Mouse (Mus musculus) left cerebral cortex, adult 9 months (tissue): Measurements from ENCODE around the gene Efhc1.
A peak's percentile ranks its signal among the peaks of the same experiment; 100 is the strongest.
"Not testable (repeated sequence)": the region's sequence is repeated elsewhere in the genome, so short reads cannot be mapped to it uniquely, and the experiment has no call there.

ENCODE experiments used
- DNase-seq, 2 experiments: peaks; one replicate each; pipeline ENCODE4 v3.0.0; 2022; ENCODE audit warnings: low spot score in 2 of 2

The Efhc1 gene

DNA sequence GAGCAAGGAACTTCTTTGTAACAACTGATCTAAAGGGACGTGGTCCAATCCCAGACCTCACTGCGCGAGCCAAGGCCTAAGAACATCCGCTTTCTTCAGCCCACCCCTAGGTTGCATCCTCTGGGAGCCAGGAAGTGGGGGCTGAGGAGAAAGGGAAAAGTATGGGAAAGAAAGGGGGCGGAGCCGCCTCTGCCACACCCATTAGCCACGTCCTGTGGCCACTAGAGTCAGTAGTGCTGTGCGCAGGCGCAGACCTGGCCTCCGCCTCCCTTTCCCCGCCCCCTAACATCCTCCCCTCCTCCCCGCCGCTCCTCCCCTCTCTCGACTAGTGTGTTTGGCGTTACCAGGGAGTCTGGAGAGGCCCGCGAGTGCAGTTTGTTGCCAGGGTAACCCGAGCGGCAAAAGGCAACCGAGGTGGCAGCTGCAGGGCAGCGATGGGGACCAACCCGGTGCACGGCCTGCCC lies at the start of gene Efhc1:
TSS of gene Efhc1 (plus strand) at position 327 of the 464 bp plus-strand sequence.
- DNase-seq, result peak; percentile 84 to 94

DNA sequence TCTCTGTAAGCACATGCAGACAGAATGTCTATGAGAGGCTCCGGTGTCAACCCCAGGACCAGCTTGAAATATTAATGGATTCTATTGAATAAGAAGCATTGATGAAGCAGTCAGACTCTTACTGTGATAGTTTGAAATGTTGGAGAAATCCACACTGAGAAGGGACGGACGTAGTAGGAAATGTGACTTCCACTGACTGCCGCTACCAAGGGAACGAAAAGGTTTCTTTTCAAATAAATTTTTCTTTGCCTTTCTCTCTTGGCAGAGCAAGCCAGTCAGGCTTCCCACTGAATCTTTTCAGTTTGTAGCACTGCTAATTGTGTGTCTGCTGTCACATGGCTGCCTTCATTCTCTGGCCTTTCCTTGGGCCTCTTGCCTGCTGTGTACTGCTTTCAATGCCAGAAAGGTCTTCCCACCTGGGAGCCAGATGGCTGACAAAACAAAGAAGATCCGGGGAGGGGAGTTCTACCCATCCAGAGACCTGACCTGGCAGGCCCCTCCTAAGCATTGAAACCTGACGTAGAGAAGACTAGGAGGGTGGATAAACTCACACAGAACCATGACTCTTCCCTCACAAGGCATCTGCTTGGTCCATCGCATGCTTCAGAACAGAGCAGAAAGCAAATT lies 45.8 kb upstream of the Efhc1 start:
- peak; percentile 55 to 73 for DNase-seq

DNA sequence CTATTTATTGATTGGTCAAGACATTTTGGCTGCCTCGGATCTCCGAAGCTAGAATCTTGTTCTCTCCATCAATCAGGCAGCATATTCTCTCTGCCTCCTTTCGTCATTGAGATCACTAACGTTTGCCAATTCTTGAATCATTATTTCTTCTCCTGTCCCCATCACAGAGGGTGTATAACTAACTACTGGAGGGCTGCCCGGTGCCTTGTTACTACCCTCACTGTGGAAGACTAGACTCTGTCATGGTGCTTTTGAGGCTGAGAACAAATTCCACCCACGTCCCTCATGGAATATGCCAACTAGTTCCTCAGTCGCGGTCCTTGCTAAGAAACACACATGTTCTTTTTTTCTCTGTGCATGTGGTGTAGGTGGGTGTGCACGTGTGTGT lies 45.3 kb upstream of the Efhc1 start:
- DNase-seq, result peak; percentile 78 to 92

DNA sequence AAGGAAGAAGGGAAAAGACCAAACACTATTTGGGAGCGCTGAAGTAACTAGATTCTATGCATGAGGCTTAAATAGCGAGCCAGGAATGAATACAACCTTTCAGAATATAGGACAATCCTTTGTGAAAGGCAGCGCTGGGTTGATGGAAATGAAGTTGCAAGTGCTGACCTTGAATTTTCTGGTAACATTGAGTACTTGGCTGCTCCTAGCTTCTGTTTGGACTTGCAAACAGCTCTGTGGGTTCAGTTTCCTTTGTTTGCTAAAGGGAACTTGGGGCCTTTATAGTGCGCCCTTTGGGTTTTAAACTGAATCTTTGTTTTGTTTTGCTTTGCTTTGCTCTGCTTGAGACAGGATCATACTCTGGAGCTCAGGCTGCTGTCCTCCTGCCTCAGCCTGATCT lies 42.9 kb upstream of the Efhc1 start:
- peak in 1 of 2 experiments; percentile 42 for DNase-seq

DNA sequence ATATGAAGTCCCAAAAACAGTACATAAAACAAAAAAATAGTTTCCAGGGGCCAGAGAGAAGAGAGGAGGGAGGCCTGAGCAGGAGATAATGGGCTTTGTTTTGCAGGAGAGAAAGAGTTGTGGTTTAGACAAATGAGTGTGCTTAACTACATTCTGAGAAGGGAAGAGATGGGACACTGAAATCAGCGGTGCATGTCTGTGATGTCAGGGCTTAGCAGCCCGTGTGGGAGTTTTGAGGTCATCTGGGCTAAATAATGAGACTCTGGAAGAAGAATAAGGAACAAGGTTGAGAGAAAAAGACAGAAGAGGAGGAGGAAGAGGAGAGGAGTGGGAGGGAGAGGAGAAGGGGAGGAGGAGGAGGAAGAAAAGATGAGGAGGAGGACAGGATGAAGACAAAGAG lies 39.3 kb upstream of the Efhc1 start:
- no peak for DNase-seq

DNA sequence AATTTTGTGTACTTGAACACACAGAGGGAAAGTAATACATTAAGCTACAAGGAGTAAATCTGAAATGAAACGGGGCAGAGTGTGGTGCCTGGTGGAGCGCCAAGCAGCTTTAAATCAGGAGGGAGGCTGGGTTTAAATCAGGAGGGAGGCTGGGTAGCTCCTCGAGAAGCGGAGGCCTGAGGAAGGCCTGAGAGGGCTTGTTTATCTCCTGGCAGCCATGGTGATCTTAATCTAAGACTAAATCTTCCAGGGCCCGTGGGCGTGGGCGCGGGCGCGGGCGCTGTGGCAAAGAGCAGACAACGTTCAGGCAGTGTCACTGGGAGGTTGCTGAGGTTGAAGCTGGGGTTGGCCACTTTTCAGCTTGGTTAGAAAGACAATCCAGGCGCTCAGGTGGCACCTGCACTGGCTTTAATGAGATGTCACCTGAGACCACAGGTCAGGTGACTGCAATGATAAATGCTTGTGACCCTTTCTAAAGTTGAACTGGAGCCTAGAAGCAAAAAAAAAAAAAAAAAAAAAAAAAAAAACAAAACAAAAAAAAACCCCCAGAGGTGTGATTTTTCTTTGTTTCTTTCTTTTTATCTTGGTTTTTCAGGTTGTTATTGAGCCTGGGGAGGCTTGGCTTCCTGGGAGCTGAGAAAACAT lies 38.8 kb upstream of the Efhc1 start:
- no peak for DNase-seq

DNA sequence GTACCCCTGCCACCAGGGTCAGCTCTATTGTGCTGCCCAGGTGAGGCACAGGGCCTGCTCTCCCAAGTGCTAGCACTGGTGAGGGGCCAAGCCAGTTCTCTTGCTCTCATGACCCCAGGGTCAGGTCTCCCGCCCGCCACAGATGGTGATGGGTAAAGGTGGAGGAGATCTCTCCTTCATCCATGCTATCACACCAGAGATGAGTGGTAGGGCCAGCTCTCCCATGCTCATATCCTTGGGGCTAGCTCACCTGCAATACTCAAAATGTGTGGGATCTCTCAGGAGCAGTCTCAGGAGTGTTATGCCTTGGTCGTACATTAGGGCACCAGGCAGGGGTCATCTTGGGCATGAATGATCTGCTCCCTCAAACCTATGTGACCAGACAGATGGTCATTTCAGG lies 36.7 kb upstream of the Efhc1 start:
- no peak for DNase-seq

DNA sequence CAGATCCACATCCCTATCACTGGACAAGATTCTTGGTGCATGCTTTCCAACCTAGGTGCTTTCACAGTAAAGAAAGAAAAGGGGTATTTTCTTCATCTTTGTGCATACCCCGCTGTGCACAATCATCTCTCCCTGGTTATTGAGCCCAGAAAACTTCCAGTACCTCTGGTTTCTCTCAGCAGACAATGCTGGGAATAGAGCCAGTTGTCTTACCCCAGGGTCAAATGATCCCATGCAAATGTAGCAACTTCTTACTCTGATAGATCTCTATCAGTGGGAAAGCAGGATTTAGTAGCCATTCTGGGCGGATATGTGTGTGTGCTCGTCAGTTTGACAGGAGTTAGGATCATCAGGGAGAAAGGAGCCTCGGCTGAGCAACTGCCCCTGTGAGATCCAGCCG lies 35.8 kb upstream of the Efhc1 start:
- DNase-seq, result no peak

DNA sequence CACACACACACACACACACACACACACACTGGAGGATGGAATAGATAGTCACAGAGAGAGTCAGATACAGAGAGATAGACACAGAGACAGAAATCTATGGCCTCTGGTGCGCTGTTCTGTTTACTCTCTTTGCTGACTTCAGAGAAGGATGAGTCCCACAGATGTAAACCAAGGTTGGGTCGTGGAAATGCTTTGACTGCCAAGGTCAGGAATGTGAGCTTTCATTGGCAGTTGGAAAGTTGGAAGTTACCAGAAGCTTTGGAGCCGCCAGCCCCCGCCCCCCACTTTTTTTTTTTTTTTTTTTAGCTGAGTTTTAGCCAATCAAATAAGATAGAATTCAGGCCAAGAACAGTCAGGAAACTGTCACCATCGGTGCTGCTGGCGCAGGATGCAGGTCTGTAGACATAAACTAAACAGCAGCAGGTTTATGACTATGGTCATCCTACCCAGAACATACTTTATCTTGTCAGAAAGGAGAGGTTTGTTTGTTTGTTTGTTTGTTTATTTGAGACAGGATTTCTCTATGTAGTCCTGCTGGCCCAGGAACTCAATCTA lies 33.9 kb upstream of the Efhc1 start:
- no peak for DNase-seq

DNA sequence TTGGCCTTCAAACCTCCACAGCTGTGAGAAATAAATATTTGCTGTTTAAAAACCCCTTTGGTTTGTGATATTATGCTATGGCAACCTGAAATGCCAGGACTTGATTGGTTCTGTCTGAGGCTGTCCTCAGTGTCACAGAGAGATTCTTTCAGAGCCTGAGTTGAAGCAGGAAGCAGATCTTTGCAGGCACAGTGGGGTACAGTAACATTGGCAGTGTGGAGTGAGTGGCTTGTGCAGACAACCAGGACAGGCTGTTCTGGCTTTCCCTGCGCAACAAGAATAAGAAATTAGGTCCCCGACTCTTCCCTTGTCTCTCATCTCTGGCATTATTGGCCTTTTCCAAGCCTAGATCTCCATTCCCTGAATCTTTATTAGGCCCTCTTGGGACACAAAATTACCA lies 31.7 kb upstream of the Efhc1 start:
- no peak for DNase-seq

DNA sequence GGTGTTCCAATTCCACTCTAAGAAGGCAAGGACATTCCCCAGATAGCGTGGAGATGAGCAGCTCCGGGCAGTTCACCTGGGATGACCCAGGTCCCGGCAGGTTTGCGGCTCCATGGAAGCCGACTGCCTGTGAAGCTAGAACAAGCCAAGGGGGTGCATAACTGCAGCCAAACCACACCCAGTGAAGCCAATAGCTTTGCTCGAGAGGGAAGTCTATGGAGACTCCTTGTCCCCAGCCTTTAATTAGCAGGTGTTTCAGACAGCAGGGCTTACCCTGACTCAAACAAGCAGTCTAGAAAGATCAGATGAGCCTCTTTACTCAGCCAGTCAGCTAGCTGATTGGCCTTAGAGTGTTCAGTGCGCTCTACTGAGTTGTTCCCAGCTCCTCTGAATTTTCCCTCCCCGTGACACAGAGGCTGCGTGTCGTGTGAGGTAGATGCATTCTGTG lies 30.3 kb upstream of the Efhc1 start:
- no peak for DNase-seq

DNA sequence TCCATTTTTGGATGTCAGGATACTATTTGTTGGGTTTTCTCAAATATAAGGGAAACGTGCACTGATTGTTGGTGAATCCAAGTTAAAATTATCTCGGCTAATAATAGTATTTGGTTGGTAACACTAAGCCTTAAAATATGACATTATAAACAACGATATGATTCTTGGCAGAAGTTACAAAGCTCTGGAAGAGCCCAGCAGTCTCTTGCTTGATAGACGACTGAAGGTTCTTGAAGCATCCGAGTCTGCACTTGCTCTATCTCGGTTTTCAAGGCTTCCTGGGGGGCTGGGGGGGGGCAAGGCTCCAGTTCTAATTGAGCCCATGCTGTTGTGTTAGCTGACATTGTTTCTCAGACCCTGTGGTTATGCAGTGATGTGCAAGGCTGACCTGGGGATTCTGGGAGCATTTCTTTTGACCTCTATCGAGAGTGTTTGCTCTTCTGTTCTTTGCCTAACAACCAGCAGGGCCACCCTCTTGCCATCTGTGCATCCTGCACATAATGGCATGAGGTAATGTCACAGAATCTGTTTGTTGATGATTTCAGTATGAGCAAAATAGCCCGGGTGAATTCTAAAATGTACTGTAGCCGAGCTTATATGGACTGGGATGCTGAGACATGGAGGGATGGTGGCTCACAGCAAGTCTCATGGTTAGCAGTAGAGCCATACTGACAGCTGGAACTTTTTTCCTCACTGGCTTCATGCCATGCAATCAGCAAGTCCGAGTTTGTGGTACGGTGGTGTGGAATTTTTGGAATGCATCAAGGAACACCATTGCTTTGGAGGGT lies 28.6 kb upstream of the Efhc1 start:
- DNase-seq, result no peak

DNA sequence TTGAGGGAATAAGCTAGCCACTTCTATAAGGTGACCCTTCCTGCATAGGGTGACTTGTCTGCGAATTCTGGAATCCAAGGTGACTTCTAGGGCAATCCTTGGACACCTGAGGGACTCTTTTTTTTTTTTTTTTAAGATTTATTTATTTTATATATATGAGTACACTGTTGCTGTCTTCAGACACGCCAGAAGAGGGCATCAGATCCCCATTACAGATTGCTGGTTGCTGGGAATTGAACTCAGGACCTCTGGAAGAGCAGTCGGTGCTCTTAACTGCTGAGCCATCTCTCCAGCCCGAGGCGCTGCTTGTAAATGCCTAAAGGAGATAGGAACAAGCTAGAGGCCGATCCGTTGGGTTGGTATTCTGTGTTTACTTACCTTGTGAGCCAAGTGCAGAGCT lies 26.1 kb upstream of the Efhc1 start:
- not testable (repeated sequence) for DNase-seq

DNA sequence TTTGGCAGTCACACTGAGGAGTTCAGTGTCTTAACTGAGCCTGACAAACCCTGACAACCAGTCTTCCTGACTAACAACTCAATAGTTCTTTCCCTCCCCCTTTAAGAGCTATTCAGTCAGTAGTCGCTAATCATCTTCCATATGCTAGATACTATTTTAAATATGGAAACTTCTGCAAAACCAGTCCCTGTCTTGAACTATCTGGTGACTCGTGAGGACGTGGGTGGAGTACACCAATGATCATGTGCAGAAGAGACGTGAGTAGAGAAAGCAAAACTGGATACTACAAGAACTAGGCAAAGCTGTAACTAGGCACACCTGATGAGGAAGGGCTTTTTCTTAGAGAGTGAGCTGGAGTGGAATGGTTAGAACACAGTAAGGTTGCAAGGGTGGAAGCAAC lies 25.5 kb upstream of the Efhc1 start:
- no peak for DNase-seq

DNA sequence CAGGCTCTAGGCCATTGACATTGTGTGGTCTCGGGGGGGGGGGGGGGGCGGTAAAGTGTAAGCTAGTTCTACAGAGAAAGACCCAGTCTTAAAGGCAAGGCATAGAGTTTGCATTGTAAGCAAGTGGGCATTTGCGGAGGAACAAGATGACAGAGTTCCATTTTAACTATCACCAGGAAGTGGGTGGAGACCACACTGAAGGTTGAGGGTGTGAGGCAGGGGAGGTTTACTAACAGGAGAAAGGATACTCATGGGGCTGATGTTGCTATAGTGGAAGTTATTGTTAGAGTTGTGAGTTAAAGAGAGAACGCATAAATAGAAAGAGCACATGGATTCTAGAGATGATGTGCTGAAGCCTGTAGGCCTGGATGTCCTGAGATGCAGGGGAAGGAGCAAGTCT lies 25.1 kb upstream of the Efhc1 start:
- no peak for DNase-seq

DNA sequence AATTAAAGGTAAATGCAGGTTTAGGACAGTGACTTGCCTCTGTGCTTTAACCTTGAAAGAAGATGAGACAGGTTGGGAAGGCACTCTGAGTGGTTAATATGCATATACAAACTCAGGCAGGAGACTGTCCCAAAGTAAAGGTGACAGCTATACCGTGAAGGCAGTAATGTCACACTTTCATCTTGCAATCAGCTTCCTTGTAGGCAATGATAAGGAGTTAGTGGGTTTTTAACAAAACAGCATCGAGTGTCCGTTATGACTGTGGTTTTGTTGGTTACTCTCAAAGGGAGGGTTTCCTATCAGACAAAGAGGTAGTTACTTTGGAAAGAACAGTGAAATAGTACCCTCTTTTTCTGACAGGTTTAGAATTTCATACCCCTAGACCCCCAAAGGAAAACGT lies 22.9 kb upstream of the Efhc1 start:
- DNase-seq, result no peak

DNA sequence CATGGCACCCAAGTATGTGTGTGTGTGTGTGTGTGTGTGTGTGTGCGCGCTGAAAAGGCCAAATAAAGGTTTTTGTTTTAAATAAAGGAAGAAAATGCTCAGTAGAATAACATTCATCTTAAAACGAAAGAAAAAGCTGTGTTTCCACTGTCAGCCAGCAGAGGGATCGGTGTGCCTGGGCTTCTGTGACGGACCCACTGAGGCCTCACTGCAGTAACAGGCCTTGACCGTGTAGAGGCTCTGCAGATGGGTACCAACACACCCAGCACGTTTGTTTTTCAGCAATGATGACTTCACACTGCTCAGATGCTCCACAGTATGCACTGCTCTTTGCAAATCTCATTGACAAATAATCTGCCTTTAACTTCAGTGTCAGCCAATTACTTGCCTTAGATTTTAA lies 18.0 kb upstream of the Efhc1 start:
- DNase-seq, result peak in 1 of 2 experiments; percentile 83

DNA sequence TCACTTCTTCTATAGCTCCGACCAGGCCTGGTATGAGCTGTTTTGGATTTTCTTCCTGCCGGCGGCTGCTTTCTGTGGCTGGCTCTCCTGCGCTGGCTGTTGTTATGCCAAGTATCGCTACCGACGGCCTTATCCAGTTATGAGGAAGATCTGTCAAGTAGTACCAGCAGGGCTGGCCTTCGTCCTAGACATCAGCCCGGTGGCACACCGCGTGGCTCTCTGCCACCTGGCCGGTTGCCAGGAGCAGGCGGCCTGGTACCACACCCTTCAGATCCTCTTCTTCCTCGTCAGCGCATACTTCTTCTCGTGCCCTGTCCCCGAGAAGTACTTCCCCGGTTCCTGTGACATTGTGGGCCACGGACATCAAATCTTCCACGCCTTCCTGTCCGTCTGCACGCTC lies 16.3 kb upstream of the Efhc1 start:
- no peak for DNase-seq

DNA sequence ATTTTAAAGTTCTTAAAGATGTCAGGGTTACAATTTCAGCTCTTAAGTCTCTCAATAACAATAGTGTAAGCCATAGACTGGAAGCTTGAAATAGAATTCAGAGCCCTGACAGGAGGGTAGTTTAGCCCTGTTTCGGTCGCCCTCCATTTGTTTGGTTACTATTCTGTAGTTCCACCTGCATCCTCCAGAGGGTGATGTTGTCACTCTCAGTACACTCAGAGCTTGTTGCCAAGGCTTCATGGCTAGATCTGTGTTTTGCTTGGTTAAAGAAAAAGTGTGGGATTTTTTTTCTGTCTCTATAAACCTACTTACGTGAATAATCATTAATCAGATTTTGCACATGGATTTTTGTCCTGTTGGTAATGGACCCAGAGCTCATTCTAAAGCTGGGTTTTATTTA lies 12.4 kb upstream of the Efhc1 start:
- peak in 1 of 2 experiments; percentile 74 for DNase-seq

DNA sequence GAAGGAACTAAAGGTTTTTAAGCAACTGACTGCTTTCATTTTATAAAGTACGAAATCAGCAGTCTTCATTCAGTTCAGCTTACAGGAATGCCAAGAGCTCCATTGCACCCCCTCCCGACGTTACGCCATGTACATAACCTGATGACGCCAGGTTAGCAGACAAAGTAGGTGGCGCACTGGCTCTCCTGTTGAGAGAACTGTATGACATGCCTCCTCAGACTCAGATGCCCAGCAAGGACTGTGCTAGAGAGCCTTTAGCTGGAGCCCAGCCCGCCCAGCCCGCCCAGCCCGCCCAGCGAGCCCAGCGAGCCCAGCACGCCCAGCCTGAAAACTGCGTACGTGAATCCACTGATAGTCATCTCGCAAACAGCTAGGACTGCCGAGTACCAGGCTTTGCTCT lies 11.3 kb upstream of the Efhc1 start:
- DNase-seq, result no peak

DNA sequence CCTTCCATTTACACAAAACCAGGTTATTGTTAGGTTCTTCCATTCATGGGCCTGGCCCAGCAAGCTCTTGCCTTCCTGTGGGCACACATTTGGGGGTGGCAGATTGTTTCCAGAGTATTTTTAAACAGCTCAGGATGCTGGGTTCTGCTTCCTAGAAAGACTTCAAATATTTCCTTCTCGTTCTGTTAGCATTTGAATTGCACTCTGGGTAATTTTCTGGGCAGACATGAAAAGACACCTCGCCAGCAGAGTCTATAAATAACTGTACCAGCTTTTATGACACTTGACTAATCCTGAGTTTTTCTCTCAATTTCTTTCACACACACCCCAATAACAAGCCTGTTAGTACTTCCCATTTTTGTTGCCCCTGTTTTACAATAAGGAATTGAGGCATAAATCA lies 10.1 kb upstream of the Efhc1 start:
- DNase-seq, result no peak

DNA sequence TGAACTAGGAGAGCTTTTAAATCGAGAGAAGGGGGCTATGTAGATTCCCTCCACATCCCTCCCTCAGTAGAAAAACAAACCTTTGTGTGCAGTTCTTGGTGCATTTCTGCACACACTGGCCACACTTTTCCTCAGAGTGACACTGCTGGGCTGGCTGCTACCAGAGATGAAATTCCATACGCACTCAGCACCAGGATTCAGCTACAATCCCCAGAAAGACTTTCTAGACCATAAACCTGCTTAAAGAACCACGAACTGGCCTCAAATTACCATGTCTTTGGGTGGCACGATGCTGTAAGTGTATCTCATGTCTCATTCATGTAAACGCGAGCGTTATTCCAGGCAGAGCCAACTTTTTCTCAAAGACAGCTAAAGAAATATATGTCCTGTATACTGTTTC lies 9.6 kb upstream of the Efhc1 start:
- no peak for DNase-seq

DNA sequence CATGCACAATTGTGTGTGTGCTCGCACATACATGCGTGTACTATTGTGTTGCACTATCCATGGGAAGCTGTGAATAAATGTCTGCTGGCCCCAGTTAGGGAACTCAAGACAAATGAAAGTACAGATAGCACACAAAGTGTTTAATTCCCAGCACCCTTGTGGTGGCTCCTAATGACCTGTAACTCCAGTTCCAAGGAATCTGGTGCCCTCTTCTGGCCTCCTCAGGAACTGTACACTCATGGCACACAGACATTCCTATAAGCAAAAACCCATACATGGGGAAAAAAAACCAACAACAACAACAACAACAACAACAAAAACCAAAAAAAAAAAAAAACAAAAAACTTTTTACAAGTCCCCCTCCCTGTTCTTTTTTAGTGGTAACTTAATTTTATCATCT lies 8.4 kb upstream of the Efhc1 start:
- DNase-seq, result no peak
